Mouse (Mus musculus): ENCODE measurements around the gene Krtap15. TPM values are rescaled to one million over a fixed set of nuclear protein-coding genes. Genes with fewer than 3 reads are reported as not detected.

Krtap15 gene
- not detected in 2 replicates for polyA plus RNA-seq (2012)

DNA sequence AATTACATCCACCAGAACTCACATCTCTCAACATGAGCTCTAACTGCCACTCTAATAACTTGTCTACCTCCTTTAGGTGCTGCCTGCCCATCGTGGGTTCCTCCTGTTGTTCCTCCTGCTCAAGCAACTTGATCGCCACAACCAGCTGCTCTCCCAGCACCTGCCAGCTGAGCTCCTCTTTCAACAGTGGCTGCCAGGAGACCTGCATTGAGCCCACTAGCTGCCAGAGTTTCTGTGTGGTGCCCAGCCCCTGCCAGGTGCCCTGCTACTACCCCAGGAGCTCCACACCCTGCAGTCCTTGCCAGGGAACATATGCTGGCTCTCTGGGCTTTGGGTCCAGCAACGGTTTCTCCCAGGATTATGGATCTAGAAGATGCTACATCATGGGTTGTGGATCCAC is at the start of gene Krtap15:
Gene Krtap15, plus strand, starts transcription at position 150 of the 400 bp plus-strand sequence.
- no peak within 1 kb of the TSS for H3K4me3 ChIP-seq (replicated peaks)
- H3K27me3 ChIP-seq (ENCODE audit: control insufficient read depth): no peaks in the 10 kb centered on the region
- no peaks in the 10 kb centered on the region for H3K36me3 ChIP-seq (ENCODE audit: control insufficient read depth)
- H3K9me3 ChIP-seq (ENCODE audit: control insufficient read depth, low read length): peaks cover 6% of the 10 kb centered on the region; the same call in 1 of the 2 replicates
- H3K4me1 ChIP-seq (ENCODE audit: control insufficient read depth): no peaks in the 10 kb centered on the region
- no peak for TF ChIP-seq TAL1 (IDR thresholded peaks at IDR 0.05; ENCODE audit: low read length)
- TF ChIP-seq GATA1 (IDR thresholded peaks at IDR 0.05; ENCODE audit: low read length): no peak

DNA sequence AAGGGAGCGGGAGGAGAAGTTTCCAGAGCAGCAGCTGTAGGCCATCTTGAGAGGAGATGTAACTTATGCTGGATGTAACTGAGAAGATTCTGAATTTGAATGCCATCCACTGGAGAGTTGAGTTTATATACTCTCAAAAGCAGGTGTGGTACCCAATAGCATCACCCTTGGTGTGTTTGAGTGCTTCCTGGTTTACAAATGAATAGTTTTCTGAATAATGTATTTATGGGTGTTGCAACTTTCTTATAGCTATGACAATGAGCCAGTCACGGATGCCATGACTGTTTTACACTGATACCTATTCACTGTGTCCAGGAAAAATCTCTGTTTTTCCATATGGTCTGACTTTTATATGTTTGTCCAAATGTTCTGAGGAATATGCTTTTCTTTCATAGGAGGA is 45.9 kb upstream of the Krtap15 start, which contains the start of gene 2310057N15Rik:
Gene 2310057N15Rik, minus strand, starts transcription at position 101 of the 400 bp plus-strand sequence.
- peaks cover 6% of the 10 kb centered on the region; the same call in 1 of the 2 replicates for H3K9me3 ChIP-seq (ENCODE audit: control insufficient read depth, low read length)
- TF ChIP-seq TAL1 (IDR thresholded peaks at IDR 0.05; ENCODE audit: low read length): no peak
- TF ChIP-seq GATA1 (IDR thresholded peaks at IDR 0.05; ENCODE audit: low read length): no peak
- no peak within 1 kb of the TSS for H3K4me3 ChIP-seq (replicated peaks)
- no peaks in the 10 kb centered on the region for H3K27me3 ChIP-seq (ENCODE audit: control insufficient read depth)
- no peaks in the 10 kb centered on the region for H3K36me3 ChIP-seq (ENCODE audit: control insufficient read depth)
- no peaks in the 10 kb centered on the region for H3K4me1 ChIP-seq (ENCODE audit: control insufficient read depth)

DNA sequence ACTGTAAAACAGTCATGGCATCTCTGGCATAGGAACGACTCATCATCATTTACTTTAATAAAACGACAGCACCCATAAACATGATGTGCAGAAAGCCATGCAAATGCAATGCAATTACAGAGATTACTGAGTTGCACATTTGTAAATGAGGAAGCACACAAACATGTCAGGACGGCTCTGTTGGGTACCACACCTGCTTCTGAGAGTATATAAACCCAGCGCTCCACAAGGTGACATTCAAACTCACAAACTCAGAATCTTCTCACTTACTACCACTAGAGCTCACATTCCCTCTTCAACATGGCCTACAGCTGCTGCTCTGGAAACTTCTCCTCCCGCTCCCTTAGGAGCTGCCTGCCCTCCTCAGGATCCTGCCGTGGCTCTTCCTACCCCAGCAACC is 42.4 kb upstream of the Krtap15 start, which contains the start of gene Gm5965:
Gene Gm5965, plus strand, starts transcription at position 301 of the 400 bp plus-strand sequence.
- TF ChIP-seq TAL1 (IDR thresholded peaks at IDR 0.05; ENCODE audit: low read length) (no peak), GATA1 (IDR thresholded peaks at IDR 0.05; ENCODE audit: low read length) (no peak)

DNA sequence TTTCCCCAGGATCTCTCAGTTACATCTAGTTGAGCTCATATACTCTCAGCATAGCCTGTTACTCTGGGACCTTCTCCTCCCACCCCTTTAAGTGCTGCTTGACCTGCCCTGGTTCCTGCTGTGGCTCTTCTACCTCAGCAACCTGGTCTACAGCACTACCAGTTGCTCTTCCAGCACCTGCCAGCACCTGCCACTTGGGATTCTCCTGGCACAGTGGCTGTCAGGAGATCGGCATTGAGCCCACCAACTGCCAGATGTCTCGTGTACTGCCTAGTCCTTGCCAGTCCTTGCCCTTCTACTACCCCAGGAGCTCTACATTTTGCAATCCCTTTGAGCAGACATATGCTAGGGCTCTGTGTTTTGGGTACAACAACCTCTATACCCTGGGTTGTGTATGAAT is 33.2 kb upstream of the Krtap15 start:
- H3K4me1 ChIP-seq (ENCODE audit: control insufficient read depth): no peaks in the 10 kb centered on the region
- no peaks in the 10 kb centered on the region for H3K36me3 ChIP-seq (ENCODE audit: control insufficient read depth)
- TF ChIP-seq TAL1 (IDR thresholded peaks at IDR 0.05; ENCODE audit: low read length): no peak
- TF ChIP-seq GATA1 (IDR thresholded peaks at IDR 0.05; ENCODE audit: low read length): no peak
- H3K27me3 ChIP-seq (ENCODE audit: control insufficient read depth): no peaks in the 10 kb centered on the region
- peaks cover 6% of the 10 kb centered on the region; the same call in 1 of the 2 replicates for H3K9me3 ChIP-seq (ENCODE audit: control insufficient read depth, low read length)
- no peak overlapping the region for H3K4me3 ChIP-seq (replicated peaks)

More for the DNA sequence above, 42.4 kb upstream of the Krtap15 start, which contains the start of gene Gm5965:
- Histone ChIP-seq H3K4me1 (ENCODE audit: control insufficient read depth) (no peaks in the 10 kb centered on the region), H3K9me3 (ENCODE audit: control insufficient read depth, low read length) (peaks cover 6% of the 10 kb centered on the region; the same call in 1 of the 2 replicates), H3K4me3 (replicated peaks) (no peak within 1 kb of the TSS), H3K36me3 (ENCODE audit: control insufficient read depth) (no peaks in the 10 kb centered on the region), H3K27me3 (ENCODE audit: control insufficient read depth) (no peaks in the 10 kb centered on the region)

DNA sequence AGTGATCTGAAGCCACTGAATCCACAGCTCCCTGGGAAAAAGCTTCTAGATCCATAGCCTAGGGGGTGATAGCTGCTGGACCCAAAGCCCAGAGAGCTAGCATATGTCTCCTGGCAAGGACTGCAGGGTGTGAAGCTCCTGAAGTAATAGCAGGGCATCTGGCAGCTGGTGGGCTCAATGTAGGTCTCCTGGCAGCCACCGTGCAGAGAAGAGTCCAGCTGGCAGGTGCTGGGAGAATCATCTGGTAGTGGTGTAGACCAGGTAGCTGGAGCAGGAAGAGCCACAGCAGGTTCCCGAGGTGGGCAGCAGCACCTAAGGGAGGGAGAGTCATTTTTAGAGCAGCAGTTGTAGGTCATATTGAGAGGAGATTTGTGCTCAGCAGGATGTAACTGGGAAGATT is 8.2 kb upstream of the Krtap15 start, which contains the start of gene Gm20741:
Gene Gm20741, minus strand, starts transcription at position 394 of the 400 bp plus-strand sequence.
- H3K9me3 ChIP-seq (ENCODE audit: control insufficient read depth, low read length): peaks cover 4% of the 10 kb centered on the region
- TF ChIP-seq TAL1 (IDR thresholded peaks at IDR 0.05; ENCODE audit: low read length) (no peak), GATA1 (IDR thresholded peaks at IDR 0.05; ENCODE audit: low read length) (no peak)
- no peak within 1 kb of the TSS for H3K4me3 ChIP-seq (replicated peaks)

DNA sequence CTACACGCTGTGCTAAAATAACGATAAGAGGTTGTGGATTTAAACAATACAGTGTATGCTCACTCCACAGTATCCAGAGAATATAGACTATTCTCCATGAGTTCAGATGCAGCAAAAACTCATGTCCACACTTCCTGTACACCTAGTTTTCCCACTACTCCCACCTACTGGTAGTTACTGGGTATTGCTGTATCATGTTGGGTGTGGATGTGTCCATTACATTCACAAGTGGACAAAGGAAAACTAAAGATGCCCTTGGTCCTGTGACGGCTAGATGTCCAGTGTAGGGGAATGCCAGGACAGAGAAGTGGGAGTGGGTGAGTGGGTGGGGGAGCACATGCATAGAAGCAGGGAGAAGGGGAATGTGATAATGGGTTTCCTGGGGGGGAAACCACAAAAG is 3.7 kb downstream of the Krtap15 start:
- H3K27me3 ChIP-seq (ENCODE audit: control insufficient read depth): no peaks in the 10 kb centered on the region
- TF ChIP-seq GATA1 (IDR thresholded peaks at IDR 0.05; ENCODE audit: low read length) (no peak), TAL1 (IDR thresholded peaks at IDR 0.05; ENCODE audit: low read length) (no peak)

More for the DNA sequence above, 8.2 kb upstream of the Krtap15 start, which contains the start of gene Gm20741:
- H3K4me1 ChIP-seq (ENCODE audit: control insufficient read depth): no peaks in the 10 kb centered on the region
- H3K36me3 ChIP-seq (ENCODE audit: control insufficient read depth): no peaks in the 10 kb centered on the region
- H3K27me3 ChIP-seq (ENCODE audit: control insufficient read depth): no peaks in the 10 kb centered on the region

DNA sequence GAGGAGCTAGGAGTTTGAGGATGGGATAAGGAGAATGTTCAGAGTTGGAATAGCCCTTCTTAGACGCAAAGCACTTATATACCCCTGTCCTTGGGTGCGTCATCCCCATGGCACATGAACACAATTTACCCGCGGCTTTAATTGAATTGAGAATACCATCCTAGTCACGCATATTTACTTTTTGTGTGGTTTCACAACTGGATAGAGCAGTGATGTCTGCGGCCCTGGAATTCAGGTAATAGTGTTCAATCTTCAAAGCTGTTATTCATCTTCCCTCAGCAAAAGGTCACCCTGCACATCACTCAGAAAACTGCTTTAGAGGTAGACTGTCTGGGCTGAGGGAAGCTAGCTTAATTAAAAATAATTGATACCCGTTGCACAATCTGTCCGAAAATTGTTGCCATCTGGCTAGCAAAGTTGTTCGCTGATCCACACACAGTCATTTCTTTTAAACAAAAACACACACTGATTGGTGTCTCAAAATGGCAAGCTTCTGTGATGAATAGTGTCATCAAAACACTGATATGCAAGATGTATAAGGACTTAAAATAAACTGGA is 6.2 kb downstream of the Krtap15 start, which contains the start of gene Krtap14:
Gene Krtap14, minus strand, starts transcription at position 51 of the 558 bp plus-strand sequence.
- no peak for TF ChIP-seq TAL1 (IDR thresholded peaks at IDR 0.05; ENCODE audit: low read length)
- TF ChIP-seq GATA1 (IDR thresholded peaks at IDR 0.05; ENCODE audit: low read length): no peak
- H3K27me3 ChIP-seq (ENCODE audit: control insufficient read depth): no peaks in the 10 kb centered on the region
- no peaks in the 10 kb centered on the region for H3K4me1 ChIP-seq (ENCODE audit: control insufficient read depth)
- peaks cover 11% of the 10 kb centered on the region for H3K9me3 ChIP-seq (ENCODE audit: control insufficient read depth, low read length)
- no peak within 1 kb of the TSS for H3K4me3 ChIP-seq (replicated peaks)
- no peaks in the 10 kb centered on the region for H3K36me3 ChIP-seq (ENCODE audit: control insufficient read depth)

More for the DNA sequence above, 3.7 kb downstream of the Krtap15 start:
- Histone ChIP-seq H3K4me1 (ENCODE audit: control insufficient read depth) (no peaks in the 10 kb centered on the region), H3K36me3 (ENCODE audit: control insufficient read depth) (no peaks in the 10 kb centered on the region), H3K9me3 (ENCODE audit: control insufficient read depth, low read length) (peaks cover 14% of the 10 kb centered on the region), H3K4me3 (replicated peaks) (no peak overlapping the region)

GRCm38 (mm10) chr16:88826978-88827377 is 7.0 kb downstream of the Krtap15 start:
- no peak overlapping the region for H3K4me3 ChIP-seq (replicated peaks)
- no peaks in the 10 kb centered on the region for H3K27me3 ChIP-seq (ENCODE audit: control insufficient read depth)
- TF ChIP-seq TAL1 (IDR thresholded peaks at IDR 0.05; ENCODE audit: low read length) (no peak), GATA1 (IDR thresholded peaks at IDR 0.05; ENCODE audit: low read length) (no peak)
- no peaks in the 10 kb centered on the region for H3K4me1 ChIP-seq (ENCODE audit: control insufficient read depth)
- H3K36me3 ChIP-seq (ENCODE audit: control insufficient read depth): no peaks in the 10 kb centered on the region
- peaks cover 11% of the 10 kb centered on the region for H3K9me3 ChIP-seq (ENCODE audit: control insufficient read depth, low read length)

- TF ChIP-seq GATA1 (IDR thresholded peaks at IDR 0.05; ENCODE audit: low read length): no peak
- TF ChIP-seq TAL1 (IDR thresholded peaks at IDR 0.05; ENCODE audit: low read length): no peak
- Histone ChIP-seq H3K4me1 (ENCODE audit: control insufficient read depth) (no peaks in the 10 kb centered on the region), H3K4me3 (replicated peaks) (no peak overlapping the region), H3K27me3 (ENCODE audit: control insufficient read depth) (no peaks in the 10 kb centered on the region), H3K9me3 (ENCODE audit: control insufficient read depth, low read length) (peaks cover 7% of the 10 kb centered on the region; the same call in 1 of the 2 replicates), H3K36me3 (ENCODE audit: control insufficient read depth) (no peaks in the 10 kb centered on the region)
Observed at GRCm38 (mm10) chr16:88847363-88847762, 27.3 kb downstream of the Krtap15 start.

All from erythroblast, embryonic 14.5 days (primary cell).